Mouse (Mus musculus): ENCODE measurements around the gene Gm10961. TPM values are rescaled to one million over a fixed set of nuclear protein-coding genes. Genes with fewer than 3 reads are reported as not detected.

Gm10961 gene
- not detected in 2 replicates for total RNA-seq (2014; fragmentation: Nextera tagmentation)
- total RNA-seq (2017): not detected in 2 replicates

- ATAC-seq (replicated peaks; ENCODE audit: low FRiP score, low TSS enrichment, poor library complexity, severe bottlenecking): peak; percentile 39
These were observed at the start of gene Gm10961 for GRCm38 (mm10) chr3:107630682-107631522. TSS of gene Gm10961 (plus strand) at chr3:107631322.

GRCm38 (mm10) chr3:107582130-107582874, 48.8 kb upstream of the Gm10961 start:
- ATAC-seq (replicated peaks; ENCODE audit: low FRiP score, low TSS enrichment, poor library complexity, severe bottlenecking): no peak

GRCm38 (mm10) chr3:107582875-107583767, 48.0 kb upstream of the Gm10961 start:
- no peak for ATAC-seq (replicated peaks; ENCODE audit: low FRiP score, low TSS enrichment, poor library complexity, severe bottlenecking)

- ATAC-seq (replicated peaks; ENCODE audit: low FRiP score, low TSS enrichment, poor library complexity, severe bottlenecking): no peak
These were observed 47.2 kb upstream of the Gm10961 start for GRCm38 (mm10) chr3:107583893-107584292.

GRCm38 (mm10) chr3:107586504-107586903, 44.6 kb upstream of the Gm10961 start:
- ATAC-seq (replicated peaks; ENCODE audit: low FRiP score, low TSS enrichment, poor library complexity, severe bottlenecking): no peak

- ATAC-seq (replicated peaks; ENCODE audit: low FRiP score, low TSS enrichment, poor library complexity, severe bottlenecking): no peak
These were observed 39.5 kb upstream of the Gm10961 start for GRCm38 (mm10) chr3:107591612-107592011.

- ATAC-seq (replicated peaks; ENCODE audit: low FRiP score, low TSS enrichment, poor library complexity, severe bottlenecking): no peak
These were observed 37.5 kb upstream of the Gm10961 start for GRCm38 (mm10) chr3:107593632-107594031.

- no peak for ATAC-seq (replicated peaks; ENCODE audit: low FRiP score, low TSS enrichment, poor library complexity, severe bottlenecking)
These were observed 36.4 kb upstream of the Gm10961 start, which contains the start of gene Alx3 for GRCm38 (mm10) chr3:107594662-107595263. TSS of gene Alx3 (plus strand) at chr3:107595031.

- no peak for ATAC-seq (replicated peaks; ENCODE audit: low FRiP score, low TSS enrichment, poor library complexity, severe bottlenecking)
These were observed 35.7 kb upstream of the Gm10961 start for GRCm38 (mm10) chr3:107595264-107595937.

- peak; percentile 33; the same call in 1 of the 2 replicates for ATAC-seq (replicated peaks; ENCODE audit: low FRiP score, low TSS enrichment, poor library complexity, severe bottlenecking)
These were observed 35.1 kb upstream of the Gm10961 start for GRCm38 (mm10) chr3:107595938-107596461.

- ATAC-seq (replicated peaks; ENCODE audit: low FRiP score, low TSS enrichment, poor library complexity, severe bottlenecking): no peak
These were observed 34.6 kb upstream of the Gm10961 start for GRCm38 (mm10) chr3:107596559-107596958.

GRCm38 (mm10) chr3:107597134-107597533, 34.0 kb upstream of the Gm10961 start:
- no peak for ATAC-seq (replicated peaks; ENCODE audit: low FRiP score, low TSS enrichment, poor library complexity, severe bottlenecking)

GRCm38 (mm10) chr3:107597586-107598389, 33.3 kb upstream of the Gm10961 start:
- no peak for ATAC-seq (replicated peaks; ENCODE audit: low FRiP score, low TSS enrichment, poor library complexity, severe bottlenecking)

- no peak for ATAC-seq (replicated peaks; ENCODE audit: low FRiP score, low TSS enrichment, poor library complexity, severe bottlenecking)
These were observed 31.0 kb upstream of the Gm10961 start for GRCm38 (mm10) chr3:107600127-107600526.

- ATAC-seq (replicated peaks; ENCODE audit: low FRiP score, low TSS enrichment, poor library complexity, severe bottlenecking): peak; percentile 69
These were observed 25.8 kb upstream of the Gm10961 start for GRCm38 (mm10) chr3:107605304-107605703.

- no peak for ATAC-seq (replicated peaks; ENCODE audit: low FRiP score, low TSS enrichment, poor library complexity, severe bottlenecking)
These were observed 23.9 kb upstream of the Gm10961 start for GRCm38 (mm10) chr3:107607221-107607620.

GRCm38 (mm10) chr3:107608808-107609207, 22.3 kb upstream of the Gm10961 start:
- no peak for ATAC-seq (replicated peaks; ENCODE audit: low FRiP score, low TSS enrichment, poor library complexity, severe bottlenecking)
